Mouse (Mus musculus) heart, adult 8-10 months (tissue): ENCODE measurements at regions not wholly inside any gene's neighbourhood (a gene's known extent, or its start where the extent isn't known, plus 50 kb on each side); places are given as distances from the start of the nearest gene placed in this dataset.

ENCODE experiments used
- DNase-seq: peaks from one replicate; pipeline ENCODE4 v3.0.0; 2022; ENCODE audit warnings: low spot score

GRCm38 (mm10) chr15:88202736-88203135 lies 397.4 kb upstream of the Zdhhc25 start:
- DNase-seq: no peak

GRCm38 (mm10) chr15:88213356-88213755 lies 386.7 kb upstream of the Zdhhc25 start:
- no peak for DNase-seq

- no peak for DNase-seq
Observed at GRCm38 (mm10) chr15:88214286-88214685, 385.8 kb upstream of the Zdhhc25 start.

- DNase-seq: no peak
Observed at GRCm38 (mm10) chr15:88229456-88229855, 370.6 kb upstream of the Zdhhc25 start.

GRCm38 (mm10) chr15:88244606-88245005 lies 355.5 kb upstream of the Zdhhc25 start:
- DNase-seq: no peak

GRCm38 (mm10) chr15:88245496-88246246 lies 354.4 kb upstream of the Zdhhc25 start:
- DNase-seq: no peak

GRCm38 (mm10) chr15:88247974-88248625 lies 352.0 kb upstream of the Zdhhc25 start:
- DNase-seq: peak; percentile 72

GRCm38 (mm10) chr15:88288051-88288450 lies 312.1 kb upstream of the Zdhhc25 start:
- DNase-seq: no peak

- no peak for DNase-seq
Observed at GRCm38 (mm10) chr15:88288696-88289095, 311.4 kb upstream of the Zdhhc25 start.

GRCm38 (mm10) chr15:88290740-88291363 lies 309.2 kb upstream of the Zdhhc25 start:
- no peak for DNase-seq

GRCm38 (mm10) chr15:88299061-88299460 lies 301.0 kb upstream of the Zdhhc25 start:
- DNase-seq: no peak

GRCm38 (mm10) chr15:88311158-88311557 lies 288.9 kb upstream of the Zdhhc25 start:
- no peak for DNase-seq

- no peak for DNase-seq
Observed at GRCm38 (mm10) chr15:88314810-88315459, 285.2 kb upstream of the Zdhhc25 start.

GRCm38 (mm10) chr15:88318048-88318447 lies 282.1 kb upstream of the Zdhhc25 start:
- DNase-seq: no peak

- DNase-seq: no peak
Observed at GRCm38 (mm10) chr15:88319527-88319926, 280.6 kb upstream of the Zdhhc25 start.

GRCm38 (mm10) chr15:88323584-88324375 lies 276.3 kb upstream of the Zdhhc25 start:
- DNase-seq: no peak

GRCm38 (mm10) chr15:88325108-88325507 lies 275.0 kb upstream of the Zdhhc25 start:
- DNase-seq: no peak

- DNase-seq: no peak
Observed at GRCm38 (mm10) chr15:88353206-88353605, 246.9 kb upstream of the Zdhhc25 start.

- no peak for DNase-seq
Observed at GRCm38 (mm10) chr15:88360375-88361035, 239.6 kb upstream of the Zdhhc25 start.

GRCm38 (mm10) chr15:88361351-88361750 lies 238.8 kb upstream of the Zdhhc25 start:
- DNase-seq: no peak

GRCm38 (mm10) chr15:88362966-88363365 lies 237.1 kb upstream of the Zdhhc25 start:
- no peak for DNase-seq
